Mouse (Mus musculus) liver, embryonic 15.5 days (tissue): ENCODE data around the gene Avpr1a. TPM values are rescaled to one million over a fixed set of nuclear protein-coding genes. Genes with fewer than 3 reads are reported as not detected.

Experiments used
- ATAC-seq: fragments of 200-750 bp; cut with Nextera tagmentation; 2 replicates; pipeline ENCODE4 v1.8.0; 2017; ENCODE audit warnings: moderate number of reproducible peaks, mild to moderate bottlenecking, moderate library complexity; ENCODE audit not compliant: insufficient read depth
- H3K27ac ChIP-seq: fragments of 300-500 bp; sonication (generic); replicated peaks from 2 replicates; pipeline ENCODE4 v1.5.1; 2015; ENCODE audit warnings: mild to moderate bottlenecking, inconsistent platforms
- H3K27me3 ChIP-seq: fragments of 300-500 bp; sonication (generic); 2 replicates; pipeline ENCODE4 v1.6.1; 2015; ENCODE audit warnings: mild to moderate bottlenecking, inconsistent platforms
- H3K36me3 ChIP-seq: fragments of 300-500 bp; sonication (generic); replicated peaks from 2 replicates; pipeline ENCODE4 v1.6.1; 2015; ENCODE audit warnings: moderate library complexity, mild to moderate bottlenecking, inconsistent platforms
- H3K4me1 ChIP-seq: fragments of 300-500 bp; sonication (generic); replicated peaks from 2 replicates; pipeline ENCODE4 v1.6.1; 2015; ENCODE audit warnings: inconsistent platforms
- H3K4me2 ChIP-seq: fragments of 300-500 bp; sonication (generic); 2 replicates; pipeline ENCODE4 v1.6.1; 2015; ENCODE audit warnings: moderate library complexity, mild to moderate bottlenecking, inconsistent platforms
- H3K4me3 ChIP-seq: fragments of 300-500 bp; sonication (generic); replicated peaks from 2 replicates; pipeline ENCODE4 v1.5.1; 2015; ENCODE audit warnings: mild to moderate bottlenecking, inconsistent platforms
- H3K9ac ChIP-seq: fragments of 300-500 bp; sonication (generic); 2 replicates; pipeline ENCODE4 v1.6.1; 2015; ENCODE audit warnings: moderate library complexity, mild to moderate bottlenecking, inconsistent platforms
- H3K9me3 ChIP-seq: fragments of 300-500 bp; sonication (generic); replicated peaks from 2 replicates; pipeline ENCODE4 v1.6.1; 2016; ENCODE audit warnings: inconsistent platforms
- WGBS: fragments of 180-500 bp; shearing (Covaris S2); methylation state at CpG from one replicate; pipeline ENCODE4 v1.1.7; 2015; ENCODE audit warnings: mixed read lengths; ENCODE audit not compliant: insufficient replicate concordance; 5-methylcytosine and 5-hydroxymethylcytosine counted together
- polyA plus RNA-seq: library from polyadenylated mRNA; unstranded; fragments of >200 nt; fragmentation: Nextera tagmentation; extraction: Ambion mirVana; gene quantifications from 2 replicates; pipeline ENCODE4 v1.2.1, GENCODE M21; 2015

Avpr1a gene
- polyA plus RNA-seq, 1 experiment from 2014 or later, result 3.9 TPM

DNA sequence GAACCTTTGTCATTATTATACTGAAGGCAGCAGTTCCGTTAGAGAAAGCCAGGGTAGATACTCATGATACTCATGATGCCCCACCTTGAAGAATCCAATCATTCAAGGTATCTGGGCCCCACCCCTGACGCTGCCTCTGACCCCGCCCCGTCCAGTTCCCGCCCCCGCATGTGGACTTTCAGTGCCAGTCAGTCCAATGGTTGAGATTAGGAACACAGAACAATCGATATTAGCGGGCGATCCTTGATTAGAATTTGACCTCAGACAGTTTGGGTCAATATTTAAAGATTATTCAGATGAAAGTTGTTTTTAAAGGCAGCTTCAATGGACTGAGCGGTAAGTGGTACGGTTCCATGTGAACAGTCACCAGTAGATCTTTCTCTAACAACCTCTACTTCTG is 7.5 kb downstream of the Avpr1a start:
- 69% methylated on average over 11 of the region's 11 CpGs for WGBS
- no peak for ATAC-seq
- Histone ChIP-seq H3K4me2 (no peak overlapping the region), H3K36me3 (no peaks in the 10 kb centered on the region), H3K27ac (no peak overlapping the region), H3K4me1 (no peaks in the 10 kb centered on the region), H3K4me3 (no peak overlapping the region), H3K9ac (no peak overlapping the region), H3K27me3 (no peaks in the 10 kb centered on the region), H3K9me3 (no peaks in the 10 kb centered on the region)

DNA sequence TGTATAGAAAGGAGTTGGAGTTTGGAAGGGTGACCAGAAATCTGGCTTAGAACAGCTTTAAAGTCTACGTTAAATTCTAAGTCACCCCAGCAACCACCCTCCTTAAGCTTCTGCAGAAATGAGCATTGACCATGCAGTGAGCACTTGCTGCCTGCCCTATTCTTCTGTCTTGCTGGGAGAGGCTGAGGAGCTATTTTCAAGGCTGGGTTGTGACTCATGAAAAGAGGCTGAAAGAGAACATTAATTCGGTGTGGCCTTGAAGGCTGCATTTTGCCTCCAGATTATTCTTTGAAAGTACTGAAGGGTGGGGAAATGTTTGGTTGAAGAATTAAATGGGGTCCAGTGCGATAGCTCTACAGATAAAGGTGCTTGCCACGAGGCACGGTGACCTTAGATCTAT is 28.5 kb downstream of the Avpr1a start:
- no peak overlapping the region for H3K4me2 ChIP-seq
- H3K27me3 ChIP-seq, result no peaks in the 10 kb centered on the region
- no peaks in the 10 kb centered on the region for H3K4me1 ChIP-seq
- no peaks in the 10 kb centered on the region for H3K9me3 ChIP-seq
- H3K4me3 ChIP-seq, result no peak overlapping the region
- no peak for ATAC-seq
- H3K27ac ChIP-seq, result no peak overlapping the region
- H3K9ac ChIP-seq, result no peak overlapping the region
- WGBS, result 71% methylated on average over 5 of the region's 5 CpGs
- no peaks in the 10 kb centered on the region for H3K36me3 ChIP-seq

DNA sequence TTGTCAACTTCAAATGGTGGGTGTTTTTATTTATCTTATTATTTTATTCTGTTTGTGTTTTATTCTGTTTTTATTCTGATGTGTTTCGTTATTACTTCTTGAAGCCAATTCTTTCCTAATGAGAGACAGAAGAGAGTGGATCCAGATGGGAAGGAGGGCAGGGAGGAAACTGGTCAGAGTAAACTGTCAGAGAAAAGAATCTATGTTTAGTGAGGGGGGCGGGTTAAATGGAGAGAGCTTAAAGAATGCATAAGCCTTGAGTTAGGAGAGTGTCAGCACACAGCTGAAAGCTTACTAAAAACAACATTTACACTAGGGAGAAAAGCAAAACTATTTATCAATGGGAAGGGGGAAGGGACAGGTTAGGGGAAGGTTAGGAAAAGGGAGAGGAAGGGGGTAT is 50.3 kb downstream of the Avpr1a start:
- ATAC-seq, result no peak
- no peaks in the 10 kb centered on the region for H3K36me3 ChIP-seq
- WGBS, result 43% methylated on average over 2 of the region's 2 CpGs
- no peak overlapping the region for H3K27ac ChIP-seq
- no peaks in the 10 kb centered on the region for H3K9me3 ChIP-seq
- H3K4me3 ChIP-seq, result no peak overlapping the region
- H3K9ac ChIP-seq, result no peak overlapping the region
- H3K27me3 ChIP-seq, result no peaks in the 10 kb centered on the region
- no peak overlapping the region for H3K4me2 ChIP-seq
- H3K4me1 ChIP-seq, result no peaks in the 10 kb centered on the region

DNA sequence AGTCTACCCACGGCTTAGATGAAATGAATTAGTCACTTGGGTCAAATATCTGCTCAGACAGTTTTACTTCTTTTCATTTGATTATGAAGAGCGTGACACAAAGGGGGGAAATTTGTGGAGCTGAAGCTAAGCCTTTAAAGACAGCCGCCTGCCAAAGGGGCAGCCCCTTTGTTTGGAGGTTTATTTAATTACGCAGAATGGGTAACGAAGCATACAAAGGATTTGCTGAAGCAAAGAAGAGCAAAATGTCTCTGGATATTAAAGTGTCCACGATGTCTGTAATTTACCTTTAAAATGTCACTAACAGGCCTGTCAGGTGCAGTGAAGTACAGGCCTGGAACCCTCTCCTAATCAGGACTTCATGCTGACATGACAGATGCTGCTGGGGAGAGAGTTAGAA is 51.0 kb downstream of the Avpr1a start:
- Histone ChIP-seq H3K9ac (no peak overlapping the region), H3K36me3 (no peaks in the 10 kb centered on the region), H3K4me2 (no peak overlapping the region), H3K4me1 (no peaks in the 10 kb centered on the region), H3K27ac (no peak overlapping the region), H3K27me3 (no peaks in the 10 kb centered on the region), H3K9me3 (no peaks in the 10 kb centered on the region), H3K4me3 (no peak overlapping the region)
- ATAC-seq, result no peak
- WGBS, result 68% methylated on average over 6 of the region's 6 CpGs

Other genes starting within 250 kb of the Avpr1a start
- gene Ppm1h, start 230.3 kb downstream of the Avpr1a start, polyA plus RNA-seq, result 2.2 and 2.4 TPM in 2 replicates